ENCODE assay signal across 9 mouse cellular contexts in genomic region chr4:12511656-12512385, GRCm38 (mm10).
DNase-seq lines count a peak whose midpoint lies in the region; ATAC-seq and TF ChIP-seq lines count a peak whose summit lies in the region.
"Had no signal": no experiment of that assay in that cellular context is flagged by ENCODE, and none has a peak within 500 bp of the region (broad histone marks: within the 10 kb centered on the region; RNA-seq: fewer than 3 reads in every experiment).

No protein-coding gene starts in this region.

- no peaks in the 10 kb centered on the region for H3K9me3 ChIP-seq in hindbrain, embryonic 14.5 days (ENCODE audit: control insufficient read depth, low read length)
- no peaks in the 10 kb centered on the region for H3K9me3 ChIP-seq in hindbrain, embryonic 11.5 days (ENCODE audit: control insufficient read depth, low read length)
- H3K9me3 ChIP-seq in intestine, embryonic 16.5 days (ENCODE audit: control insufficient read depth, low read length): no peaks in the 10 kb centered on the region
- H3K9me3 ChIP-seq in kidney, embryonic 14.5 days (ENCODE audit: control insufficient read depth, low read length): no peaks in the 10 kb centered on the region

- no peaks in the 10 kb centered on the region for H3K27me3 ChIP-seq in hindbrain, embryonic 14.5 days (ENCODE audit: control insufficient read depth, insufficient read depth, low read length)
- no peaks in the 10 kb centered on the region for H3K27me3 ChIP-seq in hindbrain, embryonic 11.5 days (ENCODE audit: control insufficient read depth, insufficient read depth, low read length)
- H3K27me3 ChIP-seq in intestine, embryonic 16.5 days (replicated peaks; ENCODE audit: control insufficient read depth, insufficient read depth, low read length): no peaks in the 10 kb centered on the region
- no peaks in the 10 kb centered on the region for H3K27me3 ChIP-seq in kidney, embryonic 14.5 days (ENCODE audit: control insufficient read depth, insufficient read depth, low read length)

- H3K9ac ChIP-seq in hindbrain, embryonic 14.5 days: no peak overlapping the region
- H3K9ac ChIP-seq in hindbrain, embryonic 11.5 days (ENCODE audit: low read depth, low read length): no peak overlapping the region
- no peak overlapping the region for H3K9ac ChIP-seq in intestine, embryonic 16.5 days (ENCODE audit: low read depth, low read length)
- H3K9ac ChIP-seq in kidney, embryonic 14.5 days (ENCODE audit: low read depth, low read length): no peak overlapping the region

- 0 out of 2 replicates have a peak, but pooled peaks have one; percentile 24 for ATAC-seq in hindbrain, embryonic 14.5 days (ENCODE audit: low FRiP score)
- ATAC-seq in hindbrain, embryonic 11.5 days (ENCODE audit: low FRiP score): no peak
- peak; percentile 81 for ATAC-seq in intestine, embryonic 16.5 days
- ATAC-seq in kidney, embryonic 14.5 days (ENCODE audit: low FRiP score, low TSS enrichment): no peak

- H3K4me3 ChIP-seq in hindbrain, embryonic 14.5 days (replicated peaks; ENCODE audit: low read length): no peak overlapping the region
- H3K4me3 ChIP-seq in hindbrain, embryonic 11.5 days (ENCODE audit: low read depth, low read length): no peak overlapping the region
- no peak overlapping the region for H3K4me3 ChIP-seq in intestine, embryonic 16.5 days (ENCODE audit: low read length)
- no peak overlapping the region for H3K4me3 ChIP-seq in kidney, embryonic 14.5 days (ENCODE audit: low read length)
- H3K4me3 ChIP-seq: erythroblast, embryonic 14.5 days had no signal

- DNase-seq in hindbrain, embryonic 14.5 days (ENCODE audit: low spot score): peak; percentile 65
- DNase-seq in hindbrain, embryonic 11.5 days (ENCODE audit: low spot score): no peak
- peak; percentile 93 for DNase-seq in brain, embryonic 14.5 days (ENCODE audit: low read depth)
- peak; percentile 76 for DNase-seq in gastrocnemius, adult 18-20 months (ENCODE audit: low spot score)
- DNase-seq in lung, postnatal 10 days: peak; percentile 82
- peak; percentile 19 for DNase-seq in urinary bladder, postnatal 25 days (ENCODE audit: low spot score)

- no peaks in the 10 kb centered on the region for H3K36me3 ChIP-seq in hindbrain, embryonic 14.5 days (replicated peaks; ENCODE audit: control insufficient read depth, insufficient read depth)
- H3K36me3 ChIP-seq in hindbrain, embryonic 11.5 days (ENCODE audit: control insufficient read depth, insufficient read depth, low read length): no peaks in the 10 kb centered on the region
- H3K36me3 ChIP-seq in intestine, embryonic 16.5 days (ENCODE audit: control insufficient read depth, insufficient read depth, low read length): no peaks in the 10 kb centered on the region
- no peaks in the 10 kb centered on the region for H3K36me3 ChIP-seq in kidney, embryonic 14.5 days (ENCODE audit: control insufficient read depth, insufficient read depth, low read length)

- TF ChIP-seq POLR2A in brain, embryonic 14.5 days (IDR thresholded peaks at IDR 0.05; ENCODE audit: borderline replicate concordance, extremely low read depth, insufficient read depth, insufficient read length, poor library complexity, severe bottlenecking): no peak

- 65% methylated on average over 10 of the region's 10 CpGs for WGBS in hindbrain, embryonic 14.5 days
- WGBS in hindbrain, embryonic 11.5 days: 82% methylated on average over 10 of the region's 10 CpGs
- 50% methylated on average over 10 of the region's 10 CpGs for WGBS in intestine, embryonic 16.5 days
- WGBS in kidney, embryonic 14.5 days: 78% methylated on average over 10 of the region's 10 CpGs

- H3K4me1 ChIP-seq in hindbrain, embryonic 14.5 days (replicated peaks; ENCODE audit: control insufficient read depth, insufficient read depth, low read length): peaks cover 11% of the 10 kb centered on the region
- no peaks in the 10 kb centered on the region for H3K4me1 ChIP-seq in hindbrain, embryonic 11.5 days (replicated peaks; ENCODE audit: control insufficient read depth, insufficient read depth, low read length)
- H3K4me1 ChIP-seq in intestine, embryonic 16.5 days (ENCODE audit: control insufficient read depth, insufficient read depth, low read length): no peaks in the 10 kb centered on the region
- H3K4me1 ChIP-seq in kidney, embryonic 14.5 days (ENCODE audit: control insufficient read depth, insufficient read depth, low read length): no peaks in the 10 kb centered on the region

- no peak overlapping the region for H3K27ac ChIP-seq in hindbrain, embryonic 14.5 days
- H3K27ac ChIP-seq in hindbrain, embryonic 11.5 days (ENCODE audit: low read depth, low read length): no peak overlapping the region
- no peak overlapping the region; the same call in 1 of the 2 replicates for H3K27ac ChIP-seq in intestine, embryonic 16.5 days (ENCODE audit: low read length)
- H3K27ac ChIP-seq in kidney, embryonic 14.5 days (ENCODE audit: low read depth, low read length): no peak overlapping the region

- H3K4me2 ChIP-seq in hindbrain, embryonic 14.5 days (replicated peaks): no peak overlapping the region
- no peak overlapping the region for H3K4me2 ChIP-seq in hindbrain, embryonic 11.5 days (replicated peaks; ENCODE audit: low read depth, low read length)
- H3K4me2 ChIP-seq in intestine, embryonic 16.5 days (ENCODE audit: low read depth, low read length): no peak overlapping the region
- H3K4me2 ChIP-seq in kidney, embryonic 14.5 days (replicated peaks; ENCODE audit: low read depth, low read length): no peak overlapping the region

- no peak for TF ChIP-seq CTCF in brain, embryonic 14.5 days (IDR thresholded peaks at IDR 0.05; ENCODE audit: borderline replicate concordance, extremely low read depth, insufficient read depth, insufficient read length)

Comparison
In these comparisons a context has a peak if more than half of its experiments do, and no peak if none do; other contexts are left out.
1. ATAC-seq: peak in hindbrain, embryonic 14.5 days (single experiment) and intestine, embryonic 16.5 days (single experiment); none in hindbrain, embryonic 11.5 days (single experiment) and kidney, embryonic 14.5 days (single experiment).